Mouse (Mus musculus) c-Kit-positive CD71-positive TER-119-negative erythroid progenitor cells, embryonic 14.5 days (primary cell): Measurements from ENCODE around the gene Map3k5.

Experiments
- DNase-seq: peaks from one replicate; pipeline ENCODE4 v3.0.0-alpha.2; 2013; ENCODE audit warnings: low read depth

Map3k5 gene

DNA sequence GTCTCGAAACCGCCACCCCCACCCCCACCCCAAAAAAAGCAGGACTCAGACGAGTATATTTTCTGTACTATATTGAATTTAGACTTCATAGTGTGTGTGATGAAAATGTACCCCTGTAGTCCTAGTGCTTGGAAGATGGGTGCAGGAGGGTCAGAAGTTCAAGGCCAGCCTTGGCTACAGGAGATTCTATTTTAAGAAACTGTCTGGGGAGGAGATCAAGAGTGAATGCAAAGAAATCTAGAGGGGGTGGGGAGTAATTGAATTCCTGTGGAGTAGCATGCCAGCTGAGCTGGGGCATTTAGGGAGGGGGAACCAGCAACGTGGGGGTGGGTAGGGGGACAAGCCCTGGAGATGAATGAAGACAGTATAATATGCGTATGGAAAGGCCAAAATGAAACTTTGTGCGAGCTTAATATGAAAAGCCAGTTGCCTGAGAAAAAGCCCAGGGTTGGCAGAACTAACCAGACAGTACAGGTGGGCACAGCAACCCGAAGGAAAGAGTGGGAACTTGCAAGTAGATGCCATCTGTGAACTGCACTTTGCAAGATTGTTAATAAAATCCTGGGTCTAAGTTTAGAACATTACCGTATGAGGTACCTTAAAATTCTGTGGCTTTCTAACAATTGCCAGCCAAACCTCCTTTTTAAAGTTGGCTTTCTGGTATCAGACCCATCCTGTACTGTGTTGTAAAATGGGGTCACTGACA is 222.9 kb downstream of the Map3k5 start:
- DNase-seq, result no peak

DNA sequence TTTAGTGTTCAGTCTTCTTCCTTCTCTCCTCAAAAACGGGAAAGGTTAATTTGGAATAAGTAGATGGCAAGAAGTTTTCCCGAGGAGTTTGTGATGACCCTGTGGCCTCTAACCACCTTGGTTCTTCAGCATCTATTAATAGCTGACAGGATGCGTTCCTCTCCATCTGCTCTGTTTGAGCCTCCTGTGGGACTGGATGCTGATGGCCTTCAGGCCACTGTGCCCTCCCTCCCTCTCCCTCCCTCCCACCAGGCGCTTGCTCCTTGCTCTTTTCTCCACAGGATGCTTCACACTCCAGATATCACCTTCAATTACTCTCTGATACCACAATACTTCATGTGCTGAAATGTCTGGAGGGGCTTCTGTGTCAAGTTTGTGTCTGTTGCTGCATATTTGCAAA is 224.5 kb downstream of the Map3k5 start:
- no peak for DNase-seq

DNA sequence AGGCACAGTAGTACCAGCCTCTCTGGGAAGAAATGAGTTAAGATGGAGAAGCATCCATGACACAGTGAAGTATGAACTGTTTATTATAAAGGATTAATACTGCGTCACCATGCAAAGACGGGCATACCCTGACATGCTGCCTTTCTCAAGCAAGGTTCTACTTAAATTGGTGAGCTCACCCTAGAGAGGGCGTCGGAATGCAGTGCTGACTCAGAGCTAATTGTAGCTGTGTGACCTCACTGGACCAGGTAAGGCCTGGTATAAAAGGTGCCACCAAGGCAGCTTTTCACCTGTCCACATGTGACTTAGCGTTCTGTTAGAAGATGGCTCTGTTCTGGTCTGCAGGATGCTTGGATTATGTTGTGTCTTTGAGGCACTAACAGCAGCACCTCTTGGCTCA is 225.0 kb downstream of the Map3k5 start:
- no peak for DNase-seq

DNA sequence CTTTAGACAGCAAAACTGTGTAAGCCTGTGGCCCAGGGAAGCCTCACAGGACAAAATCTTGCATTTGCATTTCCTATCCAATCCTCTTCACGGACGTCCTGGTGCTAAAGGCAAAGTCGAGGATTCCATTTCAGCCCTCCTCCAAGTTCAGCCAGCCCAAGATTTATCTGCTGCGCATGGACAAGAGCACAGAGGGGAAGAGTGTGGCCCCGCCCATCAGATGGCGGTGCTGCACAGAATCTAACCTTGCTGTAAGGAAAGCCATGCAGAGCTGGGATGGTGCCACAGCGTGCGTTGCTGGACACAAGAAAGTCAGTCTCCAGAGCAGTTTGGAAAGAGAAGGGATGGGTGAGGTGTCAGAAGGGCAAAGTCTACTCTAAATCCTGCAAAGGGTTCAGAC is 226.6 kb downstream of the Map3k5 start:
- no peak for DNase-seq

DNA sequence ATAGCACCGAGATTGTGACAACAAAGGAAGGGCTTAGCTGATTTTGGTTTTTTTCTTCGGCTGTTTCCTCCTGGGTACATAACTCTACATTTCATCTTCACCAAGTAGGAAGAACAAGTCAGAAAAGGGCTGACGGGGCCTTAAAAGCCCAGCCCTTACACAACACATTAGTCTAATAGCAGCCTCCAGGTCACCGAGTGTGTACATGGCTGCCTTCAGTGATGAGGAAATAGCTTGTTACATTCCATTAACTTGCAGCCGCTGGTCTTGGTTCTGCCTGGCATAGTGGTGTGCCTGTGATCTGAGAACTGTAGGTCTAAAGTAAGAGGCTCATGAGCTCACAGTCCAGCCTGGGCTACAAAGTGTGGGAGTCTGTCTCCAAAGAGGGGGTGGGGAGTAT is 230.5 kb downstream of the Map3k5 start:
- DNase-seq, result no peak

DNA sequence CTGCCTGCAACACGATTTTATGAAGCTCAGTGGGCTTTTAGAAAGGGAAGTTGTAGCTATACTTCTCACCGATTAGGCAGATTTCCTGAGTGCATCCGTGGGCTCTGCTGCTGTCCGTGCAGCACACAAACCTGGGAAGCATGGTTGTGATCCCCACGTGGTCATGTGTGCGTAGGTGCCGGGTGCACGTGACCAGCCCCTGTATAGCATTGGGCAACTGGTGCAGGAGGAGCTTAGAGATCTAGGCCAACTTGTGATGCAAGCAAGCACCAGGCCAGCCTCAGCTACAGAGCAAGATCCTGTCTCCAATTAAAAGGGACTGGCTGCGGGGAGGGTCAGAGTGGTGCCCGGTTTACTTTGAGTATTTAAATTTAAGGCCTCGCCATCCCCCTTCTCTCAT is 232.5 kb downstream of the Map3k5 start:
- no peak for DNase-seq

DNA sequence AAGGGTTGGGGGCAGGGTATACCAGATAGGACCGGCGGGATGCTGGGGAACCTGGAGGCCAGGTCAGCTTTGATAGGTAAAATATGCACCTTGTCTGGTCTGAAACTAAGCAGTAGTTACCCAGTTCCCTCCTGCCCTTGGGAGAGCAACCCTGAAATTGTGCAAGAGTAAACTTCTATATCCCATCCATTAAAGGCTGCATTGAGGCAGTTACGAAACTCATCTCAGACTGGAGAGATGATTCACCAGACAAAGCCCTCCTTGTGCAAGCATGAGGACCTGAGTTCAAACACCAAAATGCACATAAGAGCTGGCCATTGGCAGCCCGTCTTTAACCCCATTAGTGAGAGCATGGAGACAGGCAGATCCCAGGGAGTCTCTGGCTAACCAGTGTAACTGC is 233.2 kb downstream of the Map3k5 start:
- DNase-seq, result no peak

DNA sequence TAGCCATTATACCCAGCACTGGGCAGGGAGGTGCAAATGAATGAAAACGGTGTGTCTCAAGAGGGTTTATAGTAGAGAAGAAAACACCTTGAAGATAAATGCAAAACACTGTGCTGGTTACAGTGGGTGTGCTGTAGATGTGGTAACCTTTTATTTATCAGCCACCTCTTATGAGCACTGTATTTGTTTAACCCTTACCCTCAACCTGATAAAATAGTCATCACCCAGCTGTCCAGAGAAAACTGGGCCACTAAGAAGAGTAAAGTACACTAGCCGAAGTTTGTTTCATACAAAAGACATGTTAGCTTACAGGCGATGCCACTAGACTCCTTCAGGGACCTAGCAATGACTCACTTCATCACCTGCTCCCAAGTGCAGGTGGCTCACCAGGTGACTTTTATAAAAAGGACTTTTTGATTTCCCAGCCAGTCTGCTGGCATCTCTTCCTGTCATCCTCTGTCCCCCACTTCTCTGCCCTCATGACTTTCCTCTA is 235.0 kb downstream of the Map3k5 start:
- DNase-seq, result no peak

DNA sequence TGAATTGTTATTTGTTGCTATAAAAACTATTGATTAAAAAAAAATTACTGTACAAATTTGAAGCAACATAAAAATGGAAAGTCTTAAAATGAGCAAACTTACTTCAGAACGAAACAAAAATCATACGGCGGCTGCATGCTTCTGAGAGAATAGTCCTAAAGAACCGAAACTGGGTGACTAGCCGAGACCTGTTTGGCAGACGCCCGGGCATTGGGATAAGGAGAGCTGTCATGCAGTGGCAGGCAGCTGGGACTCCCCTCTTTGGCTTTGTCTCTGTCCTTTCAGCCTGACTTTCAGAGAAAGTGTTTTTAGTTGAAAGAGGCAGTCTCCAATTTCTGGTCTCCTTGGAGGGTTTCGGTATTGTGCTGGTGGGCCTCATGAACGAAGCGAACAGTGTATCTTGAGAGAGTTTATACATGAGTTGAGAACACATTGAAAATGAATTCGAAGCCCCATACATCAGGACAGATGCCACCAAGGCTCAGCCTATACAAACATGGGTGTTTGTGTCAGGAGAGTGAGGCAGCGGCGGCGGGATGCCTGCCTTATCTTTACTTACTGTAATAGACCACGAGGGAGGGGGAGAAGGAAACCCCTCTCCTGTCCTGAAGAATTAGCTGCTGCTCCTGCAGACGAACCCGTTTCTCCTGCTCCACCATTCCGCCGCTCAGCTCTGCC is 235.8 kb downstream of the Map3k5 start:
- no peak for DNase-seq

GRCm38 (mm10) chr10:20170605-20171088 is 236.4 kb downstream of the Map3k5 start:
- no peak for DNase-seq

GRCm38 (mm10) chr10:20171209-20171608 is 236.9 kb downstream of the Map3k5 start:
- no peak for DNase-seq

GRCm38 (mm10) chr10:20171756-20172155 is 237.5 kb downstream of the Map3k5 start:
- DNase-seq, result no peak

GRCm38 (mm10) chr10:20173733-20174132 is 239.5 kb downstream of the Map3k5 start:
- no peak for DNase-seq

- DNase-seq, result no peak
Measured at GRCm38 (mm10) chr10:20176054-20176453, 241.8 kb downstream of the Map3k5 start.

DNA sequence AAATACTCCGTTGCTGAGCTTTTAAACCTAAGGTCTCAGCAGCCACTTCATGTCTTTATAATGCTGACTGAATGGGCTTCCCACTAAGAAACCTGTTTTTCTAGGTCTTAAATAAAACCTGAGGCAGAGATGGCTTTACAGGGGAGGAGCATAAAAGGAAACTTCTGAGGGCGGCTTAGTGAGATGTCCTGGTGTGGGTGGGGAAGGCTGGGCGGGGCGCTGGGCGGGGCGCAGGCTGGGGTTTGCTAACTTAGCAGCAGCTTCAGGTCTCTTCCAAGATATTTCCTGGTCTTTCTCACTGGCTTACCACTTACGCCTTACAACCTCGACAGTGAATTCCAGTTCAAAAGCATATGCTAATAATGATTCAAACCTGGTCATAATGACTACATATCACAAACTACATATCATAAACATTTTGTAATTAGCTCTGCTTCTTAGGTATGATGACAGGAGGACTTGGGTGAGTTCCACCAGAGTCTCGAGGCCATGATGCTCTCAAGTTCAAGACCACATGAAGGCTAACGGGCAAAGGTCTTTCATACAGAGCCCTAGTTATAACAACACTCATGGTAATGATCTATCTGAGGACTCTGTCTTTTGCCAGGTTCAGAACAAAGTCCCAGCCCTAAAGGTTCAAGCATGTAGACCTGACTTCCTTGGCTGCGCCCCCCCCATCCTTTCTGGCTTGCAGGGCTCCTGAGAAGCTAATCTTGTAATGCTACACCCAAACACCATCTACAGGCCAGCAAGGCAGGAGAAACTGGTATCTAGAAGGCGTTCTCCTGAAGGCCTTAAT is 244.7 kb downstream of the Map3k5 start:
- peak; percentile 60 for DNase-seq

DNA sequence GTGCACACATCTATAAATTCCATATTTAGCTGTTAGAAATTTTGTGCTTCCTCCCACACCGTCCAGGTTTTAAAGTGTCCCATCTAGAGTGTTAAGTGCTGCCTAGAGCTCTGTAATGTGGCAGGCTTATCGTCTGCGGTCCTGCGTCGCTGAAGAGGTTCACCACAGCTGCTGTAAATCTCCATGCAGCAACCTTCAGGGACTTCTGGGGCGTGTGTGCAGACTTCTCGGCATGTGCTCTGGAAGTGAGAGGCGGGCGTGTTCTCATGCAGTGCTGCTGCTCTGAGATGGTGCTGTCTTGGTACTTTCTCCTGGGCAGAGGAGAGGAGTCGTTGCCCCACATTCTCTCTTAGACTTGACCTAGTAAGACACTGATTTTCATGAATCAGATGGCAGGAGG is 246.9 kb downstream of the Map3k5 start:
- no peak for DNase-seq

DNA sequence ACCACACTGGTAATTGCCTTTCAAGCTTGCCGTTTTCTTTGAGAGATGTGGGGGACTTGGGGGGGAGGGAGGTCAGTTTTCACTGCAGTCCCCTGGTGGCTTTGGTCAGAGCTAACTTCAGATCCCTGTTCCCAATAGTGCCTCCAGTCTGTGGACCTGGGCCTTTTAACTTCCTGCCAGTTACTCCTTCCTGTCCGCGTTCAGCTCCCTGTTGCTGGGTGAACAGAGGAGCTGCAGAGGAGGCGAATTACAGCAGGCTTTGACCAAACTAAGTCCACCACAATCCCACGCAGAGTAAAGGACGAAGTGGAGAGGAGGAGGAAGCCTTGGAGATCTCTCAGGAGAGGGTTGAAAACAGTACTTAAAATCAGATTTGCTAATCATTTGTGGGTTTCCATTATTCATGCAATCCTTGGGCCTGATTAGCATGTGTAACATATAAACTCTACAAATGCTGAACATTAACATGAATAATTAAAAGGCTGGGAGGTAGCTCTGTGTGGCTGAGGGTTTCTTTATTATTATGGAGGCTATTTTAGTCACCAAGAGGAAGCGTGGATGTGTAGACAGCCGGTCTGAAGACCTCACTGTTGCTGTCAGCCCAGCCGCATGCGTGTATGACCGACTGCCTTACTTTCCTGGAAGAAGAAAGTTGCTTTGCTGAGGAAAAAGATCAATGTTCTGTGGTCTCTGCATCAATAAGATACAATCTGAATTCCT is 247.6 kb downstream of the Map3k5 start:
- DNase-seq, result no peak

GRCm38 (mm10) chr10:20184326-20184725 is 250.1 kb downstream of the Map3k5 start:
- DNase-seq, result no peak

DNA sequence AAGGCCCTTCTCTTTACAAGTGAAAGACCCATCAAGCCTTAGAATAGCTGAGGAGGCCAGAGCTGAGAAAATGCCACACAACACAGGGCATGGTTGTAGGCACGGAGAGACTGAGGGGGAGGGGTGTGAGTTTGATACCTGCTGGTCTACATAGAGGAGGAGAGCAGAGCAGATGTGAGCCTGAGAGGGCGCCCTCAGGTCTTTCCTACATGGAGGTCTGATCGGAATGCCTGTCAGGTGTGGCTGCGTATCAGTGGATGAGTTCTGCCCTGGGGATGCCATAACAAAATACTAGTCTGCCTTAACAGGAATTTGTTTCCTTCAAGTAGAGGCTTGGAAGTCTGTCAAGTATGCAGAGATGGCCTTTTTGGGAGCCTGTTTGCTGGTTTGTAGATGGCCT is 251.0 kb downstream of the Map3k5 start:
- no peak for DNase-seq

DNA sequence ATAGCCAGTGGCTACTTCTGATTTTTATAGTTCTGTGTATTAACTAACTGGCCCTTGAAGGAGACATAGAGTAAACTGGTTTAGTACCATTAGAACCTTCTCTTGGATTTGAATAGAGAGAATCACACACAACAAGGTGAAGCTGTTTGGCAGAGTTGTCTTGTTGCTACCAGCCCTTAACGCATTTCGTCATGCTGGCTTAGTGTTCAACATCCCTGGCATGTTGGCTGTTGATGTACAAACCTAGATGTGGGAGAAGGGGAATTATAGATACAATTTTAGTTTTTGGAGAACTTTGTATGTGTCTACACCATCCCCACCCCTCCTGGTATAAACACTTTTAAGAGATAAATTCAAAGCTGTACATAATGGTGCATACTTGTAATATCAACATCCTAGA is 251.5 kb downstream of the Map3k5 start:
- DNase-seq, result no peak

DNA sequence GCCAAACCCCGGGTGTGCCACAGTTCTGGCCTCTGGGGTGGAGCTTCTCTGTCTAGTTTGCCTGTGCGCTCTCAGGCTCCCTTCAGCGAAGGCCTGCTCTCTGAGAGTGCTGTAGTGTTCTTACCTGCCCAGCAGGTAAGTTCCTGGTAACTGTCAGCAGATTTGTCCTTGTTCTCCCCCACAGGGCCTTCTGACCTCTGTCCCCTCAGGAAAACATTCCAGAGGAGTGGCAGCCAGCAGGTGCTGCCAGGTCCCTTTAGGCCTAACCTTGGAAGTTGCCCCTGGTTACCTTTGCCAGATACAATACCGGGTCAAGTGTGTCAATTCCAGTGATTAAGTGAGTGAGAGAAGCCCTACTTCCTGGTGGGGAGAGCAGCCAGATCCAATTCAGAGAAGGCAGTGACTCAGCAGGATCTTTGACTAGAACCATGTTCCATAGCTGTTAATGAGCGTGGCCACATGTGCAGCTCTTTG is 252.6 kb downstream of the Map3k5 start:
- no peak for DNase-seq
